Mouse (Mus musculus) forebrain, embryonic 15.5 days (tissue): ENCODE data around the gene Sipa1l3. TPM values are rescaled to one million over a fixed set of nuclear protein-coding genes. Genes with fewer than 3 reads are reported as not detected.

Experiments
- ATAC-seq: fragments of 200-750 bp; cut with Nextera tagmentation; replicated peaks from 2 replicates; pipeline ENCODE4 v1.8.0; 2017; ENCODE audit warnings: mild to moderate bottlenecking, moderate TSS enrichment, moderate library complexity
- H3K27ac ChIP-seq: fragments of 300-500 bp; sonication (generic); replicated peaks from 2 replicates; pipeline ENCODE4 v1.5.1; 2015; ENCODE audit warnings: mild to moderate bottlenecking, inconsistent platforms
- H3K27me3 ChIP-seq: fragments of 300-500 bp; sonication (generic); 2 replicates; pipeline ENCODE4 v1.6.1; 2015; ENCODE audit warnings: inconsistent platforms
- H3K36me3 ChIP-seq: fragments of 300-500 bp; sonication (generic); 2 replicates; pipeline ENCODE4 v1.6.1; 2015; ENCODE audit warnings: mild to moderate bottlenecking, inconsistent platforms
- H3K4me1 ChIP-seq: fragments of 300-500 bp; sonication (generic); 2 replicates; pipeline ENCODE4 v1.6.1; 2015; ENCODE audit warnings: inconsistent platforms
- H3K4me2 ChIP-seq: fragments of 300-500 bp; sonication (generic); replicated peaks from 2 replicates; pipeline ENCODE4 v1.6.1; 2015; ENCODE audit warnings: mild to moderate bottlenecking, inconsistent platforms
- H3K4me3 ChIP-seq: fragments of 300-500 bp; sonication (generic); 2 replicates; pipeline ENCODE4 v1.5.1; 2015; ENCODE audit warnings: mild to moderate bottlenecking, inconsistent platforms
- H3K9ac ChIP-seq: fragments of 300-500 bp; sonication (generic); replicated peaks from 2 replicates; pipeline ENCODE4 v1.6.1; 2015; ENCODE audit warnings: mild to moderate bottlenecking, inconsistent platforms
- H3K9me3 ChIP-seq: fragments of 300-500 bp; sonication (generic); 2 replicates; pipeline ENCODE4 v1.6.1; 2016; ENCODE audit warnings: inconsistent platforms
- WGBS: fragments of 180-500 bp; shearing (Covaris S2); methylation state at CpG from one replicate; pipeline ENCODE4 v1.1.7; 2015; ENCODE audit warnings: mixed read lengths; 5-methylcytosine and 5-hydroxymethylcytosine counted together
- polyA plus RNA-seq: library from polyadenylated mRNA; unstranded; fragments of >200 nt; fragmentation: Nextera tagmentation; extraction: Ambion mirVana; gene quantifications from 2 replicates; pipeline ENCODE4 v1.2.1, GENCODE M21; 2015

Gene Sipa1l3
- polyA plus RNA-seq, 1 experiment from 2014 or later = 15.0 TPM

DNA sequence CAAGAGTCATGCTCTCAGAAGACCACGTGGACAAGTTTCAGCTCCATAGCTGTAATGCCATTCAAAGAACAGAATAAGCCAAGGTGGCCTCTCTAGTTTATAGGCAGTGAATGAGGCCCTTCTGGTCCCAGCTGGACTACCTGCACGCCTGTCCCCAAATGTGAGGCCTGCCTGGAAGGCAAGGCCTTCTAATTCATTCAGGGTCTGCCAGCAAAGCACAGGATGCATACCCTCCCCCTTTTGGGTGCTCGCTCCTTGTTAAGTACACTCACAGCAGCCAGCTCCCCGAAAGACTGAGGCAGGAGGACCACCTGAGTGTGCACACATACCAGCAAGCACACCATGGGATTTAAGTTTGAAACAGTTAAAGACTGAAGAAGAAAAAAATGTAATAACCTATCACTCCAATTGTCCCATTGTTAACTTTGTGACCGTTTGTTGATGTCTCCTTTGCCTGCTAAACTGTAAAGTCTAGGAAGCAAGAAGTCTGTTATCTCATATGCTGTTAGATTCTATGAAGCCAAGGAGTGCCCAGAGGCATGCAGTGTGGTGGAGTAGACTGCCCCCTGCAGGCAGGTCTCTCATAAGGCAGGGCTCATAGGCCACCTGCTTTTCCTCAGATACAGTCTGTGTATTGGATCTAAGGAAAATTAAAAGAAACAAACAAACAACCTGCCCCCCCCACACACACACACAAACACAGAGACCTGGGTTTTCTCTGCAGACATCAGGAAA is 3.6 kb upstream of the Sipa1l3 start:
- H3K4me1 ChIP-seq = peaks cover 14% of the 10 kb centered on the region
- H3K27ac ChIP-seq = no peak overlapping the region
- 59% methylated on average over 5 of the region's 5 CpGs for WGBS
- no peak overlapping the region for H3K4me2 ChIP-seq
- H3K36me3 ChIP-seq = no peaks in the 10 kb centered on the region
- ATAC-seq = no peak
- H3K9me3 ChIP-seq = no peaks in the 10 kb centered on the region
- H3K27me3 ChIP-seq = no peaks in the 10 kb centered on the region
- no peak overlapping the region for H3K4me3 ChIP-seq
- no peak overlapping the region for H3K9ac ChIP-seq

GRCm38 (mm10) chr7:29521365-29521764 is 2.9 kb upstream of the Sipa1l3 start:
- H3K27ac ChIP-seq = no peak overlapping the region
- ATAC-seq = no peak
- 74% methylated on average over 5 of the region's 5 CpGs for WGBS
- no peaks in the 10 kb centered on the region for H3K27me3 ChIP-seq
- H3K4me1 ChIP-seq = peaks cover 21% of the 10 kb centered on the region
- no peaks in the 10 kb centered on the region for H3K9me3 ChIP-seq
- no peak overlapping the region for H3K4me2 ChIP-seq
- H3K4me3 ChIP-seq = no peak overlapping the region
- no peak overlapping the region for H3K9ac ChIP-seq
- no peaks in the 10 kb centered on the region for H3K36me3 ChIP-seq

GRCm38 (mm10) chr7:29520794-29521193 is 2.4 kb upstream of the Sipa1l3 start:
- Histone ChIP-seq H3K4me3 (no peak overlapping the region), H3K27ac (no peak overlapping the region), H3K27me3 (no peaks in the 10 kb centered on the region), H3K4me1 (peaks cover 21% of the 10 kb centered on the region), H3K9me3 (no peaks in the 10 kb centered on the region), H3K36me3 (no peaks in the 10 kb centered on the region), H3K4me2 (no peak overlapping the region), H3K9ac (no peak overlapping the region)
- WGBS = 59% methylated on average over 2 of the region's 2 CpGs
- ATAC-seq = no peak

DNA sequence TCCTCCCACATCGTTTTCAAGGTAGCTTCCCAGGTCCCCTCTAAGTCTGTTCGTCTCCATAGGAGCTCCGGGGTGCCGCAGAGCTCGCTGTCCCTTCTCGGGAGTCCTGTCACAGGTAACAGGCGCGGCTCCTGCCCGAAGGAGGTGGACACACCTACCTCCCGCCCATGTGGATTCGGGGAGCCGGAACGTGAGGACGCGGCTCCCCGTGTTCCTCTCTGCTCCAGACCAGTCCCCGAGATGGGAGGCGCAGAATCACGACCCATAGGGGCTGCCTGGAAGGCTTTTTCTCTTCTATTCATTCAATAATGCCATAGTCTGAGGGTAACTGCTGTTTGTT is 740 bp upstream of the Sipa1l3 start:
- H3K9me3 ChIP-seq = no peaks in the 10 kb centered on the region
- ATAC-seq = peak; percentile 23
- H3K36me3 ChIP-seq = no peaks in the 10 kb centered on the region
- peak overlapping the region; percentile 70 for H3K9ac ChIP-seq
- WGBS = under 1% methylated on average over 19 of the region's 19 CpGs
- peak overlapping the region; percentile 87 for H3K4me2 ChIP-seq
- peak overlapping the region; percentile 88 for H3K4me3 ChIP-seq
- peaks cover 21% of the 10 kb centered on the region for H3K4me1 ChIP-seq
- peak overlapping the region; percentile 90 for H3K27ac ChIP-seq
- no peaks in the 10 kb centered on the region for H3K27me3 ChIP-seq

DNA sequence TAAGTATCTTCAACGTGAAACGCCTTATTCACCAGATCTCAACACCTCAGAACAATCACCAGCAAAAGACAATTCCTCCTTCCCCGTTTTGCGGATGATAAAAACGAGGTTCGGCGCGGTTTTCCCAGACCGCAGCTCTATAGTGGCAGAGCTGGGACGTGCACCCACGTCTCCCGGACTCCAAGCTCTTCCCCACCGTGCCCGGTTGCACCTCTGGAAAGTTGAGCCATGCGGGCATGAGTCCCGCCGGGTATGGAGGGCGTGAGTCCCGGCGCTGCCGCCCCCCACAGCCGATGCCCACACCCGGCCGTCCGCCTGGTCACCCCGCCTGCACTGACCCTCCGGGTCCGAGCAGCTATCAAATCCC is 404 bp downstream of the Sipa1l3 start:
- peak overlapping the region; percentile 90 for H3K27ac ChIP-seq
- H3K4me2 ChIP-seq = peak overlapping the region; percentile 51
- peak overlapping the region; percentile 88 for H3K4me3 ChIP-seq
- H3K36me3 ChIP-seq = no peaks in the 10 kb centered on the region
- H3K27me3 ChIP-seq = no peaks in the 10 kb centered on the region
- WGBS = under 1% methylated on average over 28 of the region's 28 CpGs
- peak overlapping the region; percentile 84 for H3K9ac ChIP-seq
- peaks cover 21% of the 10 kb centered on the region for H3K4me1 ChIP-seq
- peak; percentile 51 for ATAC-seq
- H3K9me3 ChIP-seq = no peaks in the 10 kb centered on the region

GRCm38 (mm10) chr7:29517178-29517577 is 1.3 kb downstream of the Sipa1l3 start:
- Histone ChIP-seq H3K4me2 (peak overlapping the region; percentile 51), H3K27ac (no peak overlapping the region), H3K4me3 (peak overlapping the region; percentile 88), H3K9ac (peak overlapping the region; percentile 84; the same call in 1 of the 2 replicates), H3K36me3 (no peaks in the 10 kb centered on the region), H3K4me1 (peaks cover 21% of the 10 kb centered on the region), H3K9me3 (no peaks in the 10 kb centered on the region), H3K27me3 (no peaks in the 10 kb centered on the region)
- WGBS = 61% methylated on average over 5 of the region's 5 CpGs
- no peak for ATAC-seq

- Histone ChIP-seq H3K4me1 (peaks cover 30% of the 10 kb centered on the region), H3K27ac (no peak overlapping the region), H3K27me3 (no peaks in the 10 kb centered on the region), H3K4me3 (no peak overlapping the region), H3K36me3 (no peaks in the 10 kb centered on the region), H3K9ac (no peak overlapping the region), H3K9me3 (no peaks in the 10 kb centered on the region), H3K4me2 (no peak overlapping the region)
- WGBS = 90% methylated on average over 3 of the region's 3 CpGs
- no peak for ATAC-seq
These were observed 2.8 kb downstream of the Sipa1l3 start for GRCm38 (mm10) chr7:29515652-29516051.

DNA sequence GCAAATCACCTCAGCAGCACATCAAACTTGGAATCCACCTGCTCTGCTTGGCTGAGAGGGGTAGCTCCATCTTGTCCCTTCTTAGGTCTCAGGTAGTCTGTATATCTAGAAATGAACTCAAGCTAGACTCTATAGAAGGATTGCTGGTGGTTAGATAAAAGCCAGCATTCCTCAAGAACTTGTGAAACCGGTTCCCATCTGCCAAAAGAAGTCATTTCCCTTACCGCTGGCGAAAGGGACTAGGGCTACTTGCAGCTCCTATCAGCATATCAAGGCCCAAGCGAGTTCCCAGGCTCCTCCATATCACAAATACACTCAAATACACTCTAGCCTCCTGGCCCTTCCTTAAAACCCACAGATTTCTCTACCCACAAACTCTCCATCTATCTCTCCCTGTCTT is 5.7 kb downstream of the Sipa1l3 start:
- no peaks in the 10 kb centered on the region for H3K36me3 ChIP-seq
- H3K9me3 ChIP-seq = no peaks in the 10 kb centered on the region
- ATAC-seq = no peak
- no peak overlapping the region for H3K9ac ChIP-seq
- no peak overlapping the region for H3K4me2 ChIP-seq
- no peak overlapping the region for H3K4me3 ChIP-seq
- no peaks in the 10 kb centered on the region for H3K27me3 ChIP-seq
- 73% methylated on average over 4 of the region's 4 CpGs for WGBS
- peaks cover 23% of the 10 kb centered on the region for H3K4me1 ChIP-seq
- no peak overlapping the region for H3K27ac ChIP-seq

DNA sequence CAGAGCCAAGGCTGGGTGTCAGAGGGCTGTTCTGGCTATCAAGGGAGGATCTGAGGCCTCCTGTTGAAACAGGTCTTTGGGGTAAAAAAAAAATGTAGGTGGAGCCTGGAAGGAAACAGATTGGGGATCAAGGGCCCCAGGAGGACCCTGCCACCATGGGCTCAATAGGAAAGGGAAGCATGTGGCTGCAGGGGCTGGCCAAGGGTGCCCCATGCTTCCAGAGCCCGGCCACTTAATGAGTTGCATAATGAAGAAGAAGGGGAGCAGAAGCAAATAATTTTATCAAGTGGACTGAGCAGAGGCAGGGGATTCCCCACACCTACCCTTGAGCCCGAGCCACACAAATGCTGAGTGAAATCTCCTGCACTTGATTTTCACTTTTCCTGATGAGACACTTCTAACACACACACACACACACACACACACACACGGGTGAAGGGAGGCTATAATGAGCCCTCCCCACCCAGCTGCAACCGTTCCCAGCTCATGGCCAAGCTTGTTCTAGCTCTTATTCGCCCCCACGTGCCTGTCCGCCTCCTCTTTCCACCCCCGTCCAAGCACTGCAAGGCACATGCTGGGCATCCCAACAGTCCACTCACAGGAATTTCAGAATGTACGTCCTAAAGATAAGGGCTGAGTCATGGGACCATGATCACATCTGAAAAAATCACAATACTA is 6.7 kb downstream of the Sipa1l3 start:
- no peak overlapping the region for H3K9ac ChIP-seq
- peaks cover 13% of the 10 kb centered on the region; the same call in 1 of the 2 replicates for H3K4me1 ChIP-seq

GRCm38 (mm10) chr7:29508522-29508921 is 9.9 kb downstream of the Sipa1l3 start:
- peaks cover 19% of the 10 kb centered on the region for H3K4me1 ChIP-seq
- no peak overlapping the region for H3K4me3 ChIP-seq
- no peak overlapping the region for H3K27ac ChIP-seq
- no peaks in the 10 kb centered on the region for H3K9me3 ChIP-seq
- WGBS = 86% methylated on average over 7 of the region's 7 CpGs
- H3K9ac ChIP-seq = no peak overlapping the region
- no peaks in the 10 kb centered on the region for H3K27me3 ChIP-seq
- no peak overlapping the region for H3K4me2 ChIP-seq
- H3K36me3 ChIP-seq = no peaks in the 10 kb centered on the region
- ATAC-seq = no peak

More for the DNA sequence above, 6.7 kb downstream of the Sipa1l3 start:
- no peak overlapping the region for H3K4me3 ChIP-seq
- WGBS = 46% methylated on average over 9 of the region's 9 CpGs
- no peak overlapping the region for H3K27ac ChIP-seq
- H3K4me2 ChIP-seq = no peak overlapping the region
- H3K27me3 ChIP-seq = no peaks in the 10 kb centered on the region
- H3K36me3 ChIP-seq = no peaks in the 10 kb centered on the region
- no peak for ATAC-seq
- H3K9me3 ChIP-seq = no peaks in the 10 kb centered on the region

DNA sequence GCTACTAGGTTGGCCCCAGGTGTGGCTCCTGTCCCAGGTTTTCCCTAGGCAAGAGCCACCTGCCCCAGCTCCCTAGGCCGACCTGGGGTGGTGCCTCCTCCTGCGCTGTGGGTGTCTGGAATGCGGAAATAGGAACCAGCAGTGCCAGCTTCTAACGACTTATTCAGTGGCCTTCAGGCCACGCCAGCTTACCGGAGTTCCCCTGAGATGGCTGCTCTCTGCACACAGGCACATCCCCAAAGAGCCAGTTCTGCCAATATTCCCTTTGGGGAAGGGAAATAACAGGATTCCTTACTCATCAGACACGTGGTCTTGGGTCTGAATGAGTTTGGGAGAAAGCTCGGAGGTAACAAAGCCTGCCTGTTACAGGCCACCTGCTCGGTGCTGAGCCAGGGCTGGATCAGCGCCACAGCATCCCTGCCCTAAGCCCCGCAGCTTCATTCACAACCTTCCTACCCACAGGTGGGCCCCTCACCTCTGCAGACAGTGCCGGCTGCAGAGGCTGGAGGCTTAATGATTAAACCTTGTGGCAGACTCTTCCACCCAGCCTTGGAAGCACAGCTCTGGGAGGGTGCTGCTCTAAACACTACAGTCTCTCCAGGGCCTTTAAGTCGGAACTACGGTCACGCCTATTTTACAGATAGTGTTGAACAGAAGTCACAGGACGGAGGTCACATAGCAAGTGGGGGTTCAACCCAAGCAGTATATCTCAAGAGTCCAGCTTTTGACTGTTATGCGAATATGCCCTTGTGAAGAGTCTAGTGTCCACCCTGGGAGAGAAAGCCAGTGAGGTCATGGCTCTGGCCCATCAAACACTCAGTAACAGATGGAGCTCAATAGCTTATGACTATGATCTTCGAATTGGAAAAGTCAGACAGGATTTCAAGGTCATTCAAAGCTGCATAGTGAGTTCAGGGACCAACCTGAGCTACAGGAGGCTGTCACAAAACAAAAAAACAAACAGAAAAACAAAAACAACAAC is 12.8 kb downstream of the Sipa1l3 start:
- no peak overlapping the region for H3K27ac ChIP-seq

More for the DNA sequence above, 12.8 kb downstream of the Sipa1l3 start:
- ATAC-seq = no peak
- Histone ChIP-seq H3K9ac (no peak overlapping the region), H3K4me2 (no peak overlapping the region), H3K4me3 (no peak overlapping the region), H3K27me3 (no peaks in the 10 kb centered on the region), H3K36me3 (no peaks in the 10 kb centered on the region), H3K9me3 (no peaks in the 10 kb centered on the region), H3K4me1 (peaks cover 10% of the 10 kb centered on the region)
- WGBS = 26% methylated on average over 18 of the region's 18 CpGs
